Mouse (Mus musculus): ENCODE results near the gene Mgl2. TPM values are rescaled to one million over a fixed set of nuclear protein-coding genes. Genes with fewer than 3 reads are reported as not detected.
A peak's percentile ranks its signal among the peaks of the same experiment; 100 is the strongest.

The Mgl2 gene
- total RNA-seq, 2 experiments from 2014 or later = 2.1 to 2.5 TPM

GRCm38 (mm10) chr11:70170291-70170690, 40.2 kb downstream of the Mgl2 start:
- DNase-seq = no peak

- DNase-seq = no peak
Measured at GRCm38 (mm10) chr11:70171181-70171580, 41.1 kb downstream of the Mgl2 start.

- DNase-seq = peak; percentile 36
Measured at GRCm38 (mm10) chr11:70171847-70172246, 41.7 kb downstream of the Mgl2 start.

- DNase-seq = no peak
Measured at GRCm38 (mm10) chr11:70172298-70172697, 42.2 kb downstream of the Mgl2 start.

- no peak for DNase-seq
Measured at GRCm38 (mm10) chr11:70174491-70174890, 44.4 kb downstream of the Mgl2 start.

GRCm38 (mm10) chr11:70177647-70178046, 47.5 kb downstream of the Mgl2 start:
- DNase-seq = no peak

GRCm38 (mm10) chr11:70178311-70178710, 48.2 kb downstream of the Mgl2 start:
- no peak for DNase-seq

GRCm38 (mm10) chr11:70178756-70179155, 48.6 kb downstream of the Mgl2 start:
- DNase-seq = no peak

GRCm38 (mm10) chr11:70179401-70179800, 49.3 kb downstream of the Mgl2 start:
- peak; percentile 41 for DNase-seq

GRCm38 (mm10) chr11:70180496-70180895, 50.4 kb downstream of the Mgl2 start:
- DNase-seq = no peak

GRCm38 (mm10) chr11:70185120-70185519, 55.0 kb downstream of the Mgl2 start:
- no peak for DNase-seq

Other genes with a start within 250 kb of the Mgl2 start
- 1 to 10 TPM; 4.1 to 4.2 TPM for gene Kctd11, start 248.9 kb upstream of the Mgl2 start, total RNA-seq (2021)
- gene Acap1, start 234.8 kb upstream of the Mgl2 start, total RNA-seq (2021) = 1 to 10 TPM; 4.3 to 4.7 TPM
- 1 to 10 TPM; 3.1 to 3.2 TPM for gene 2810408A11Rik, start 229.3 kb upstream of the Mgl2 start, total RNA-seq (2021)
- gene Neurl4, start 229.3 kb upstream of the Mgl2 start, total RNA-seq (2021) = 10 to 100 TPM; 33.6 to 48.1 TPM
- gene Gps2, start 216.4 kb upstream of the Mgl2 start, total RNA-seq (2021) = 10 to 100 TPM; 42.3 to 43.1 TPM
- 100 to 1,000 TPM; 578 to 644 TPM for gene Eif5a, start 208.4 kb upstream of the Mgl2 start, total RNA-seq (2021)
- gene Ybx2, start 194.5 kb upstream of the Mgl2 start, total RNA-seq (2021) = 10 to 100 TPM; 19.6 to 44.5 TPM
- 10 to 100 TPM; 67.6 to 81.9 TPM for gene Slc2a4, start 182.1 kb upstream of the Mgl2 start, total RNA-seq (2021)
- gene Cldn7, start 165.6 kb upstream of the Mgl2 start, total RNA-seq (2021) = 1 to 10 TPM in 1 of 2 experiments, under 1 TPM in 1; 0.70 to 1.2 TPM
- 100 to 1,000 TPM; 117 to 148 TPM for gene Ctdnep1, start 149.2 kb upstream of the Mgl2 start, total RNA-seq (2021)
- gene Elp5, start 147.8 kb upstream of the Mgl2 start, total RNA-seq (2021) = 10 to 100 TPM; 66.8 to 71.4 TPM
- gene Gabarap, start 139.2 kb upstream of the Mgl2 start, total RNA-seq (2021) = 100 to 1,000 TPM; 339 to 345 TPM
- gene Phf23, start 134.6 kb upstream of the Mgl2 start, total RNA-seq (2021) = 10 to 100 TPM; 43.5 to 50.5 TPM
- gene Dvl2, start 129.7 kb upstream of the Mgl2 start, total RNA-seq (2021) = 10 to 100 TPM; 15.7 to 23.0 TPM
- 1,000 to 10,000 TPM; 1,467 to 1,540 TPM for gene Acadvl, start 114.9 kb upstream of the Mgl2 start, total RNA-seq (2021)
- gene Dlg4, start 113.4 kb upstream of the Mgl2 start, total RNA-seq (2021) = 10 to 100 TPM; 29.9 to 37.6 TPM
- 10 to 100 TPM; 35.0 to 76.1 TPM for gene Asgr1, start 76.2 kb upstream of the Mgl2 start, total RNA-seq (2021)
- gene Asgr2, start 37.7 kb upstream of the Mgl2 start, total RNA-seq (2021) = 10 to 100 TPM; 17.1 to 37.9 TPM
- 1 to 10 TPM; 4.6 to 5.1 TPM for gene Clec10a, start 25.9 kb downstream of the Mgl2 start, total RNA-seq (2021)
- 1 to 10 TPM; 1.3 to 2.5 TPM for gene Slc16a11, start 82.4 kb downstream of the Mgl2 start, total RNA-seq (2021)
- 1 to 10 TPM; 3.8 to 6.2 TPM for gene Slc16a13, start 90.7 kb downstream of the Mgl2 start, total RNA-seq (2021)
- 10 to 100 TPM; 27.1 to 31.1 TPM for gene Bcl6b, start 99.5 kb downstream of the Mgl2 start, total RNA-seq (2021)
- gene 0610010K14Rik, start 107.6 kb downstream of the Mgl2 start, total RNA-seq (2021) = 10 to 100 TPM; 58.6 to 62.3 TPM
- 1 to 10 TPM; 4.0 to 4.9 TPM for gene Gm21988, start 109.5 kb downstream of the Mgl2 start, total RNA-seq (2021)
- 100 to 1,000 TPM; 139 to 162 TPM for gene Rnasek, start 109.5 kb downstream of the Mgl2 start, total RNA-seq (2021)
- gene Alox12, start 125.0 kb downstream of the Mgl2 start, total RNA-seq (2021) = 1 to 10 TPM; 2.4 to 2.7 TPM
- gene Alox12e, start 192.3 kb downstream of the Mgl2 start, total RNA-seq (2021) = not detected
- 1 to 10 TPM; 2.0 to 2.5 TPM for gene Alox15, start 221.7 kb downstream of the Mgl2 start, total RNA-seq (2021)

Measured in adrenal gland, postnatal 10 days (tissue).